12 mouse cellular contexts compared by ENCODE assay signal in the genomic region with DNA sequence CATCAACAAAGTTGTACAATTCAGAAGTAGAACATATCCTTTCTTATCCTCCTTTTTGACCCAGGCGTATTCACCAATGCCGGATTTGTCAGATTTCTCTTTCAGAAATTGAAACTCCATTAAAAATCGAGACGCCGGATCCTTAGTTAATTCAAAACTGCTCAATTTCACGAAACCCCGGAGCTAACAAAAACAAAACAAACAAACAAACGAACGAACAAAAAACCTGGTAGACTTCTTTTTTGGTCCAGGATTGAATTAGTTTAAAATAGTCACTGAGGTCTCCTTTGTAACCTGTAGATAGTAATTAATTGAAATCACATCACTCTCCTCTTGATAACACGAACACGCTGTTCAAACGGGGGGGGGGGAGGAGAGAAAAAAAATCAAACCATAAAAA. TPM values are rescaled to one million over a fixed set of nuclear protein-coding genes. Genes with fewer than 3 reads are reported as not detected.
A peak's percentile ranks its signal among the peaks of the same experiment; 100 is the strongest.
DNase-seq lines count a peak whose midpoint lies in the region; ATAC-seq and TF ChIP-seq lines count a peak whose summit lies in the region.
"Had no signal": no experiment of that assay in that cellular context is flagged by ENCODE, and none has a peak within 500 bp of the region (broad histone marks: within the 10 kb centered on the region; RNA-seq: fewer than 3 reads in every experiment).

No protein-coding gene starts in this region.

- H3K9ac ChIP-seq in heart, embryonic 12.5 days, result peak overlapping the region; percentile 81
- H3K9ac ChIP-seq in ES-E14 (ENCODE audit: insufficient read depth, low read depth, low read length, poor library complexity, severe bottlenecking), result 0 out of 2 replicates have a peak overlapping the region, but pooled peaks have one; percentile 57
- no peak overlapping the region for H3K9ac ChIP-seq in forebrain, postnatal 0 days
- H3K9ac ChIP-seq in midbrain, embryonic 12.5 days (replicated peaks), result peak overlapping the region; percentile 82; the same call in 1 of the 2 replicates
- H3K9ac ChIP-seq: liver, postnatal 0 days had no signal

- H3K4me2 ChIP-seq in heart, embryonic 12.5 days, result peak overlapping the region; percentile 87
- H3K4me2 ChIP-seq in forebrain, postnatal 0 days (ENCODE audit: low read depth), result peak overlapping the region; percentile 92; the same call in 1 of the 2 replicates
- peak overlapping the region; percentile 91 for H3K4me2 ChIP-seq in midbrain, embryonic 12.5 days (replicated peaks)

- H3K27ac ChIP-seq in heart, embryonic 12.5 days (ENCODE audit: poor library complexity, severe bottlenecking), result no peak overlapping the region
- no peak overlapping the region for H3K27ac ChIP-seq in ES-E14 (ENCODE audit: insufficient read depth, low read depth, low read length, poor library complexity, severe bottlenecking)
- H3K27ac ChIP-seq in forebrain, postnatal 0 days (ENCODE audit: low read depth, low read length), result no peak overlapping the region
- peak overlapping the region; percentile 86; the same call in 1 of the 2 replicates for H3K27ac ChIP-seq in midbrain, embryonic 12.5 days (replicated peaks)

- H3K9me3 ChIP-seq in heart, embryonic 12.5 days (replicated peaks), result no peaks in the 10 kb centered on the region
- no peaks in the 10 kb centered on the region for H3K9me3 ChIP-seq in ES-E14 (ENCODE audit: control insufficient read depth, insufficient read depth, low read depth, low read length)
- no peaks in the 10 kb centered on the region for H3K9me3 ChIP-seq in forebrain, postnatal 0 days (ENCODE audit: low read length)
- H3K9me3 ChIP-seq in midbrain, embryonic 12.5 days, result no peaks in the 10 kb centered on the region

- no peak for ATAC-seq in heart, embryonic 12.5 days (ENCODE audit: insufficient number of reproducible peaks, low FRiP score)
- no peak for ATAC-seq in forebrain, postnatal 0 days
- ATAC-seq in midbrain, embryonic 12.5 days (ENCODE audit: low FRiP score, low read depth), result no peak
- ATAC-seq: liver, postnatal 0 days had no signal

- H3K36me3 ChIP-seq in heart, embryonic 12.5 days, result no peaks in the 10 kb centered on the region
- peaks cover 20% of the 10 kb centered on the region; the same call in 1 of the 2 replicates for H3K36me3 ChIP-seq in ES-E14 (ENCODE audit: control insufficient read depth, insufficient read depth, low read length, poor library complexity, severe bottlenecking)
- H3K36me3 ChIP-seq in forebrain, postnatal 0 days (ENCODE audit: insufficient read depth), result no peaks in the 10 kb centered on the region
- no peaks in the 10 kb centered on the region for H3K36me3 ChIP-seq in midbrain, embryonic 12.5 days

- intact Hi-C loops in left cerebral cortex, postnatal 10 days (cut with DNase I), result no loop called here
- intact Hi-C loops in gastrocnemius, postnatal 14 days (cut with DNase I; ENCODE audit: low total_unique reads), result no loop called here

- peaks cover 30% of the 10 kb centered on the region for H3K4me1 ChIP-seq in heart, embryonic 12.5 days (replicated peaks)
- H3K4me1 ChIP-seq in ES-E14 (ENCODE audit: control insufficient read depth in 2 of 2, insufficient read depth in 2 of 2, low read length in 2 of 2, poor library complexity in 1 of 2), result peaks cover 0 to 22% of the 10 kb centered on the region in 2 experiments; a peak in 2 of 4 replicates
- H3K4me1 ChIP-seq in forebrain, postnatal 0 days (ENCODE audit: insufficient read depth), result peaks cover 7% of the 10 kb centered on the region; the same call in 1 of the 2 replicates
- peaks cover 54% of the 10 kb centered on the region for H3K4me1 ChIP-seq in midbrain, embryonic 12.5 days

- no peak for DNase-seq in heart, adult 9 months (ENCODE audit: low spot score in 2 of 2)
- DNase-seq in ES-E14 (ENCODE audit: low read depth, low spot score), result no peak
- peak; percentile 45 for DNase-seq in forebrain, postnatal 0 days
- DNase-seq in left cerebral cortex, postnatal 10 days (ENCODE audit: extremely low spot score in 1 of 2, low spot score in 2 of 2), result no peak
- no peak for DNase-seq in gastrocnemius, postnatal 14 days
- no peak for DNase-seq in T-cell, adult 2 months (ENCODE audit: low spot score)
- DNase-seq: adrenal gland, adult 8-10 months; kidney, adult 18-20 months; liver, postnatal 0 days; right cerebral cortex, postnatal 25 days had no signal

- no peak for TF ChIP-seq CTCF in forebrain, postnatal 0 days (IDR thresholded peaks at IDR 0.05; ENCODE audit: low read depth)

- peak overlapping the region; percentile 67 for H3K4me3 ChIP-seq in heart, embryonic 12.5 days
- H3K4me3 ChIP-seq in ES-E14 (ENCODE audit: insufficient read depth in 1 of 2, low read depth in 1 of 2, low read length in 2 of 2, poor library complexity in 1 of 2, severe bottlenecking in 1 of 2), result peak overlapping the region in 1 of 2 experiments; percentile 80; a peak in 2 of 4 replicates
- H3K4me3 ChIP-seq in forebrain, postnatal 0 days (ENCODE audit: low read depth, low read length), result peak overlapping the region; percentile 50
- H3K4me3 ChIP-seq in midbrain, embryonic 12.5 days, result peak overlapping the region; percentile 66

- in situ Hi-C loops in ES-E14 (cut with MboI; ENCODE audit: low sequenced_read_pairs in 2 of 2, unreplicated experiment in 2 of 2), result no loop called here

- peaks cover 84% of the 10 kb centered on the region for H3K27me3 ChIP-seq in heart, embryonic 12.5 days (replicated peaks)
- H3K27me3 ChIP-seq in forebrain, postnatal 0 days (ENCODE audit: insufficient read depth, low read length), result peaks cover 30% of the 10 kb centered on the region
- H3K27me3 ChIP-seq in midbrain, embryonic 12.5 days, result peaks cover 91% of the 10 kb centered on the region

- 13% methylated on average over 12 of the region's 12 CpGs for WGBS in heart, embryonic 12.5 days
- 9% methylated on average over 12 of the region's 12 CpGs for WGBS in forebrain, postnatal 0 days
- 1% methylated on average over 12 of the region's 12 CpGs for WGBS in midbrain, embryonic 12.5 days

TF ChIP-seq in ES-E14, 5 proteins besides CTCF, POLR2A, EP300 and RAD21:
- TF ChIP-seq ZC3H11A (IDR thresholded peaks at IDR 0.05; ENCODE audit: borderline replicate concordance, low read depth, low read length) (no peak), CHD2 (IDR thresholded peaks at IDR 0.05; ENCODE audit: low read depth, low read length) (no peak), MAFK (IDR thresholded peaks at IDR 0.05; ENCODE audit: insufficient read depth, low read depth, low read length) (no peak), HCFC1 (IDR thresholded peaks at IDR 0.05; ENCODE audit: borderline replicate concordance, insufficient read depth, low read length) (no peak), ZNF384 (IDR thresholded peaks at IDR 0.05; ENCODE audit: low read depth, low read length) (no peak)

RNA-seq across cellular contexts. Expression of a gene that starts 16.5 kb away (rescaled TPM):
- polyA plus RNA-seq in heart, embryonic 12.5 days (2016; fragmentation: Nextera tagmentation; extraction: Ambion mirVana), result 38.6 and 41.9 TPM in 2 replicates
- total RNA-seq in ES-E14 (2012; rRNA removed), result 22.6 and 34.1 TPM in 2 replicates
- 22.9 and 35.5 TPM in 2 replicates for total RNA-seq in forebrain, postnatal 0 days (2014; rRNA removed)
- 4.0 and 6.0 TPM in 2 replicates for polyA plus RNA-seq in forebrain, postnatal 0 days (2015; fragmentation: Nextera tagmentation; extraction: Ambion mirVana)
- polyA plus RNA-seq in midbrain, embryonic 12.5 days (2016; fragmentation: Nextera tagmentation; extraction: Ambion mirVana), result 26.6 and 34.6 TPM in 2 replicates
- 10 to 100 TPM in 1 of 2 experiments, 1 to 10 TPM in 1; 8.8 to 10.6 TPM for total RNA-seq in left cerebral cortex, postnatal 10 days (2021)
- total RNA-seq in gastrocnemius, postnatal 14 days (2021), result 10 to 100 TPM in 1 of 2 experiments, 1 to 10 TPM in 1; 6.9 to 10.9 TPM

RNA-seq across cellular contexts. Expression of a gene that starts 47.8 kb away (rescaled TPM):
- polyA plus RNA-seq in heart, embryonic 12.5 days (2016; fragmentation: Nextera tagmentation; extraction: Ambion mirVana), result 0.14 and 0.21 TPM in 2 replicates
- 0.94 and 1.3 TPM in 2 replicates for total RNA-seq in ES-E14 (2012; rRNA removed)
- total RNA-seq in forebrain, postnatal 0 days (2014; rRNA removed), result 0.54 and 1.8 TPM in 2 replicates
- polyA plus RNA-seq in forebrain, postnatal 0 days (2015; fragmentation: Nextera tagmentation; extraction: Ambion mirVana), result 0.24 and 0.54 TPM in 2 replicates
- polyA plus RNA-seq in midbrain, embryonic 12.5 days (2016; fragmentation: Nextera tagmentation; extraction: Ambion mirVana), result 0.34 and 0.63 TPM in 2 replicates
- total RNA-seq in left cerebral cortex, postnatal 10 days (2021), result 1 to 10 TPM; 2.5 to 2.7 TPM
- total RNA-seq in gastrocnemius, postnatal 14 days (2021), result under 1 TPM; 0.35 to 0.41 TPM
